Mouse (Mus musculus): Measurements from ENCODE around the gene Lmx1b.

GRCm38 (mm10) chr2:33605487-33606256 is 34.6 kb downstream of the Lmx1b start:
- TF ChIP-seq CTCF (conservative IDR thresholded peaks at IDR 0.05; ENCODE audit: insufficient read depth, insufficient read length, low read depth, low read length) (no peak), POLR2A (IDR thresholded peaks at IDR 0.05; ENCODE audit: low read depth, low read length) (no peak)
